Mouse (Mus musculus): ENCODE measurements at regions not wholly inside any gene's neighbourhood (a gene's known extent, or its start where the extent isn't known, plus 50 kb on each side); places are given as distances from the start of the nearest gene placed in this dataset.

DNA sequence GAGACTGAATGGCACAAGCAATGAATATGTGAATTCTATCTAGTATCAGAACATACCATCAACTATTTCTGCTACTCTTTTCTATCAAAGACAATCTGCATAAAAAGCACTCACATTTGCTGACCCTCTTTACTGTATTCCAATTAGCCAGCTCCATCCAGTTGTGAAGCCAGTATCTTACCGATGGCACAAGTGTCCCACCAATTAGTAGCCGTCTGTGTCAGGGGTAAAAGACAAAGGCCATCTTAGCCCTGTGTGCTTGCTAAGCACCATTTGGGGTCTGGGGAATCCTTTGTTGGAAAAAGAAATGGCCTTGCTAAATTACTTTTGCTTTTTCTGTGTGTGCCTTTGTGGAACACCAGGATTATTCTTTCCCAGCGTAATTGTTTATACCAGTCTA, 1007.5 kb downstream of the Robo2 start:
- Histone ChIP-seq H3K27me3 (ENCODE audit: control insufficient read depth, insufficient read depth, low read length, poor library complexity, severe bottlenecking) (no peaks in the 10 kb centered on the region), H3K27ac (ENCODE audit: insufficient read depth, low read length) (no peak overlapping the region), H3K9ac (ENCODE audit: low read depth, poor library complexity, severe bottlenecking) (no peak overlapping the region), H3K36me3 (ENCODE audit: control insufficient read depth, insufficient read depth, low read length, poor library complexity, severe bottlenecking) (no peaks in the 10 kb centered on the region), H3K4me1 (ENCODE audit: control insufficient read depth, insufficient read depth, low read length) (no peaks in the 10 kb centered on the region), H3K4me3 (ENCODE audit: low read depth, low read length) (no peak overlapping the region), H3K9me3 (replicated peaks; ENCODE audit: control insufficient read depth, insufficient read depth, low read length, poor library complexity, severe bottlenecking) (no peaks in the 10 kb centered on the region; the same call in 1 of the 2 replicates)
- TF ChIP-seq POLR2A (IDR thresholded peaks at IDR 0.05; ENCODE audit: insufficient read depth, low read length), result no peak
- TF ChIP-seq CTCF (IDR thresholded peaks at IDR 0.05; ENCODE audit: low read depth, low read length), result no peak
- no peak for TF ChIP-seq EP300 (IDR thresholded peaks at IDR 0.05; ENCODE audit: insufficient read depth, low read depth, low read length)

DNA sequence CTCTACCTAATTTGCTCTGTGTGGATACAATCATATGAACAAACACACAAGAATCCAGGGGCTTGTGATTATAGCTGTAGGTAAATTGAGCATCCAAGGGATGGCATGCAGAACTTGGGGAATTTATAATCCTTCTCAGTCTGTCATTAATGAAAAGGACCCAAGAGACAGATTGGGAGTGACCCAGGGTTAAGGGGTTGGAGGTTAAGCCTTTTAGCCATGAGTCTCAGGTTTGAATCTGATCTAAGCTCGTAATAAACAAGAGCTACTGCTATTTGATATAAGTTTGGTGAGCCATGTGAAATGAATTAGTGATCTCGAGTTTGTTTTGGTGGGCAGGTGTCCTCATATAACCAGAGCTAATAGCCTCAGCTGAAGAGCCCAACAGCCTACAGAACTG, 1032.6 kb downstream of the Robo2 start:
- Histone ChIP-seq H3K27me3 (ENCODE audit: control insufficient read depth, insufficient read depth, low read length, poor library complexity, severe bottlenecking) (no peaks in the 10 kb centered on the region), H3K4me1 (ENCODE audit: control insufficient read depth, insufficient read depth, low read length) (no peaks in the 10 kb centered on the region), H3K9me3 (replicated peaks; ENCODE audit: control insufficient read depth, insufficient read depth, low read length, poor library complexity, severe bottlenecking) (no peaks in the 10 kb centered on the region), H3K36me3 (ENCODE audit: control insufficient read depth, insufficient read depth, low read length, poor library complexity, severe bottlenecking) (no peaks in the 10 kb centered on the region), H3K4me3 (ENCODE audit: low read depth, low read length) (no peak overlapping the region), H3K9ac (ENCODE audit: low read depth, poor library complexity, severe bottlenecking) (no peak overlapping the region), H3K27ac (ENCODE audit: insufficient read depth, low read length) (no peak overlapping the region)
- no peak for TF ChIP-seq POLR2A (IDR thresholded peaks at IDR 0.05; ENCODE audit: insufficient read depth, low read length)

DNA sequence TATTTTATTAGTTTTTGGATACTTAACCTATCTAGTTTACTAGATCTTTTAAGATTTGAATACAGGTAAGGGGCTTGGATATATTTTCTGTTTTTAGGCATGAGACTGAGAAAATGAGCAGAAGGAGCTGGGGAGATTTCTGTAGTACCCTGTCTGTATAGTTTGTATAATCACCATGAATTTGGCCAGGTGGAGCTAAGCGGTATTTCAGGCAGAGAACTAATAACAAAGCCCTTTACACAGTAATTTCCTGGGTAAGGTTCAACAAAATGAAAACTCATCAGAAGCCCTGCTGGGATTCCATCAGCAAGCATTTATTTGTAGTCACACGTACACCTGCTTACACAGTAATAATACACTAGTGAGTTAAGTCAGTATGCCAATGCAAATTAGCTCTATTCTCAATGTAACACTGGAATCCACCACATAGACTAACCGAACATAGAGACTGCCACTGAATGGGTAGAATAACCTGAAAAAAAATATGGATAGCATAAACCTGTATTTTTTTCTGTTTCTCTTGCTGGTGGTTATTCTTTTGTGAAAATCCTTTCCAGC, 1036.9 kb downstream of the Robo2 start:
- no peaks in the 10 kb centered on the region for H3K4me1 ChIP-seq (ENCODE audit: control insufficient read depth, insufficient read depth, low read length)
- no peak overlapping the region for H3K27ac ChIP-seq (ENCODE audit: insufficient read depth, low read length)
- H3K36me3 ChIP-seq (ENCODE audit: control insufficient read depth, insufficient read depth, low read length, poor library complexity, severe bottlenecking), result no peaks in the 10 kb centered on the region
- no peak overlapping the region for H3K4me3 ChIP-seq (ENCODE audit: low read depth, low read length)
- H3K9ac ChIP-seq (ENCODE audit: low read depth, poor library complexity, severe bottlenecking), result no peak overlapping the region
- TF ChIP-seq CTCF (IDR thresholded peaks at IDR 0.05; ENCODE audit: low read depth, low read length) (no peak), POLR2A (IDR thresholded peaks at IDR 0.05; ENCODE audit: insufficient read depth, low read length) (no peak), EP300 (IDR thresholded peaks at IDR 0.05; ENCODE audit: insufficient read depth, low read depth, low read length) (no peak)
- no peaks in the 10 kb centered on the region for H3K9me3 ChIP-seq (replicated peaks; ENCODE audit: control insufficient read depth, insufficient read depth, low read length, poor library complexity, severe bottlenecking)
- H3K27me3 ChIP-seq (ENCODE audit: control insufficient read depth, insufficient read depth, low read length, poor library complexity, severe bottlenecking), result no peaks in the 10 kb centered on the region

DNA sequence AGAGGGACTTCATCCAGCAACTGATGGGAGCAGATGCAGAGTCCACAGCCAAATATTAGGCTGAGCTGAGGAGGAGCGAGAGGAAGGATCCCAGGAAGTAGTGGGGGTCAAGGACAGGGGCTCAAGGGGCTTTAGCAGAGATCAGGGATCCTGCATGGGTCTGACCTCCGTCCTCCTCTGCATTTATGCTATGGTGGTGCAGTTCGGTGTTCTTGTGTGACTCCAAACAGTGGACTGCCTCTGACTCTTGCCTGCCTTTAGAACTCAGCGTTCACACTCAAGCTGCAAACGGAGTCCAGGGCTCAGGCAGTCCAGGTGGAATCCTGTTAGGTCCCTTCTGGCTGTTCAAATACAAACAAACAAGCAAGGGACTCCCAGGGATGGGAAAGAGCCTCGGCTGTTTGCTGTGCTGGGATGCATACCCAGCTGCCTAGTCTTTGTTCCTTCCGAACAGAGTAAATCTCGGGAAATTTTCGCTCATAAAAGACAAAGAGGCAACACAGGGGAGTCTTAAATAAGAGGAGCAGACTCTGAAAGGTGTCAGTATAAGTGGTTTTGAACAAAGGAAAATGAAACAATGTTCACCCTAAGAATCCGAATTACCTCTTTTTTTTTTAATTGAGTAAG, 1042.9 kb downstream of the Robo2 start:
- H3K27me3 ChIP-seq (ENCODE audit: control insufficient read depth, insufficient read depth, low read length, poor library complexity, severe bottlenecking), result no peaks in the 10 kb centered on the region
- no peak overlapping the region for H3K9ac ChIP-seq (ENCODE audit: low read depth, poor library complexity, severe bottlenecking)
- no peaks in the 10 kb centered on the region for H3K4me1 ChIP-seq (ENCODE audit: control insufficient read depth, insufficient read depth, low read length)
- TF ChIP-seq POLR2A (IDR thresholded peaks at IDR 0.05; ENCODE audit: insufficient read depth, low read length), result no peak
- no peak for TF ChIP-seq CTCF (IDR thresholded peaks at IDR 0.05; ENCODE audit: low read depth, low read length)
- no peak for TF ChIP-seq EP300 (IDR thresholded peaks at IDR 0.05; ENCODE audit: insufficient read depth, low read depth, low read length)
- no peaks in the 10 kb centered on the region for H3K9me3 ChIP-seq (replicated peaks; ENCODE audit: control insufficient read depth, insufficient read depth, low read length, poor library complexity, severe bottlenecking)
- no peak overlapping the region for H3K4me3 ChIP-seq (ENCODE audit: low read depth, low read length)
- no peak overlapping the region for H3K27ac ChIP-seq (ENCODE audit: insufficient read depth, low read length)
- H3K36me3 ChIP-seq (ENCODE audit: control insufficient read depth, insufficient read depth, low read length, poor library complexity, severe bottlenecking), result no peaks in the 10 kb centered on the region

DNA sequence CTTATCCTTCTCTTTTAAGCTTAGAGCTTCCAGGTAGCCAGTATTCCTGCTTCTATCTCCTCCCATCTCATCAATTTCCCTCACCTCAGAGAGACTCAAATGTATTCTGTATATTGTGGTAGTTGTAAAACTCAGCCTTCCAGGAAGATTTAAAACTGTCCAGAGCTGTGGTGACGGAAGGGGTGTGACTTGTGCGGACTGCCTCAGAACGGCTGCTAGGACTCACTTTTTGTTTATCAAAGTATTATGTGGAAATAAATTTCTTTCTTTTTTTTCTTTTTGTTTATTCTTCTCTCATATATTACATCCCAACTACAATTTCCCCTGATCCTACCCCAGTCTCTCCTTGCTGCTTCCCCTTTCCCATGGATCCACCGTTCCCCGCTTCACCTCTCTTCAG, 1043.7 kb downstream of the Robo2 start:
- Histone ChIP-seq H3K4me3 (ENCODE audit: low read depth, low read length) (no peak overlapping the region), H3K9ac (ENCODE audit: low read depth, poor library complexity, severe bottlenecking) (no peak overlapping the region), H3K27ac (ENCODE audit: insufficient read depth, low read length) (no peak overlapping the region), H3K4me1 (ENCODE audit: control insufficient read depth, insufficient read depth, low read length) (no peaks in the 10 kb centered on the region), H3K9me3 (replicated peaks; ENCODE audit: control insufficient read depth, insufficient read depth, low read length, poor library complexity, severe bottlenecking) (no peaks in the 10 kb centered on the region), H3K36me3 (ENCODE audit: control insufficient read depth, insufficient read depth, low read length, poor library complexity, severe bottlenecking) (no peaks in the 10 kb centered on the region), H3K27me3 (ENCODE audit: control insufficient read depth, insufficient read depth, low read length, poor library complexity, severe bottlenecking) (no peaks in the 10 kb centered on the region)
- TF ChIP-seq POLR2A (IDR thresholded peaks at IDR 0.05; ENCODE audit: insufficient read depth, low read length) (no peak), CTCF (IDR thresholded peaks at IDR 0.05; ENCODE audit: low read depth, low read length) (no peak), EP300 (IDR thresholded peaks at IDR 0.05; ENCODE audit: insufficient read depth, low read depth, low read length) (no peak)

DNA sequence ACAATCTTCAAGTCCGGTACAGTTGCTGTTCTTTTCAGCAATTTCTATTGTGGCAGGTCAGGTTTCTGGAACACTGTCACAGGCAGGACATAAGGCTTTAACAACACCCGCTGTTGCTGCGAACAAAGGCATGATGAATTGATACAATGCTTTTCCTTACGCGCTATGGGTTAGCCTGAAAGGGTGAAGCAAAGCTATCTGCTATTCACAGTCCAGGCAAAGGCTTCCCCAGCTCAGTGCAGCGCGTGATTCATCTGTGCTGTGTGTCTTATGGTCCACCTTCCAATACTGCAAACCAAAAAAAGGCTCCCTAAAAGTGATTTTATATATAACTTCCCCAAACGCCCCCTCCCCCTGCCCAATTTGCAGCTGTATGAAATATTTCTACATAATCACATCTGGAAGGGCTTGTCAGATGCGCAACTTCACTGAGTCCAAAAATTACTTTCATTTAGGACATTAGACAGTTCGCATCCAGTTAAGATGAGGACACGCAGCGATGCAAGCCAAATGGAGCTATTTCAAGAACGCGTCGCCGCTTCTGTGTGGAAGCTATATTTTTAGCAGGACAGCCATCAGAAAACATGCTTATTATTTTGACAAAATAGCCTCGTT, 1044.3 kb downstream of the Robo2 start:
- H3K9ac ChIP-seq (ENCODE audit: low read depth, poor library complexity, severe bottlenecking), result no peak overlapping the region
- H3K27me3 ChIP-seq (ENCODE audit: control insufficient read depth, insufficient read depth, low read length, poor library complexity, severe bottlenecking), result no peaks in the 10 kb centered on the region
- H3K27ac ChIP-seq (ENCODE audit: insufficient read depth, low read length), result no peak overlapping the region
- no peaks in the 10 kb centered on the region for H3K36me3 ChIP-seq (ENCODE audit: control insufficient read depth, insufficient read depth, low read length, poor library complexity, severe bottlenecking)
- H3K4me1 ChIP-seq (ENCODE audit: control insufficient read depth, insufficient read depth, low read length), result no peaks in the 10 kb centered on the region
- H3K4me3 ChIP-seq (ENCODE audit: low read depth, low read length), result no peak overlapping the region
- H3K9me3 ChIP-seq (replicated peaks; ENCODE audit: control insufficient read depth, insufficient read depth, low read length, poor library complexity, severe bottlenecking), result no peaks in the 10 kb centered on the region
- no peak for TF ChIP-seq POLR2A (IDR thresholded peaks at IDR 0.05; ENCODE audit: insufficient read depth, low read length)
- no peak for TF ChIP-seq CTCF (IDR thresholded peaks at IDR 0.05; ENCODE audit: low read depth, low read length)
- TF ChIP-seq EP300 (IDR thresholded peaks at IDR 0.05; ENCODE audit: insufficient read depth, low read depth, low read length), result no peak

Measured in ES-Bruce4 (cell line).